Mouse (Mus musculus) liver, embryonic 13.5 days (tissue): ENCODE results near the gene Capn10. TPM values are rescaled to one million over a fixed set of nuclear protein-coding genes. Genes with fewer than 3 reads are reported as not detected.

Experiments used
- ATAC-seq: fragments of 200-750 bp; cut with Nextera tagmentation; 2 replicates; pipeline ENCODE4 v1.8.0; 2017; ENCODE audit warnings: low read depth, mild to moderate bottlenecking, moderate number of reproducible peaks, moderate library complexity
- DNase-seq: peaks from one replicate; pipeline ENCODE4 v3.0.0; 2022
- H3K27ac ChIP-seq: fragments of 300-500 bp; sonication (generic); 2 replicates; pipeline ENCODE4 v1.5.1; 2015; ENCODE audit warnings: moderate library complexity, mild to moderate bottlenecking, inconsistent platforms
- H3K27me3 ChIP-seq: fragments of 300-500 bp; sonication (generic); 2 replicates; pipeline ENCODE4 v1.6.1; 2015; ENCODE audit warnings: mild to moderate bottlenecking, inconsistent platforms
- H3K36me3 ChIP-seq: fragments of 300-500 bp; sonication (generic); 2 replicates; pipeline ENCODE4 v1.6.1; 2015; ENCODE audit warnings: mild to moderate bottlenecking, inconsistent platforms
- H3K4me1 ChIP-seq: fragments of 300-500 bp; sonication (generic); replicated peaks from 2 replicates; pipeline ENCODE4 v1.6.1; 2015; ENCODE audit warnings: inconsistent platforms
- H3K4me2 ChIP-seq: fragments of 300-500 bp; sonication (generic); 2 replicates; pipeline ENCODE4 v1.6.1; 2015; ENCODE audit warnings: inconsistent platforms, mild to moderate bottlenecking, moderate library complexity
- H3K4me3 ChIP-seq: fragments of 300-500 bp; sonication (generic); replicated peaks from 2 replicates; pipeline ENCODE4 v1.5.1; 2015; ENCODE audit warnings: mild to moderate bottlenecking, inconsistent platforms
- H3K9ac ChIP-seq: fragments of 300-500 bp; sonication (generic); 2 replicates; pipeline ENCODE4 v1.6.1; 2015; ENCODE audit warnings: mild to moderate bottlenecking, inconsistent platforms
- H3K9me3 ChIP-seq: fragments of 300-500 bp; sonication (generic); replicated peaks from 2 replicates; pipeline ENCODE4 v1.6.1; 2016; ENCODE audit warnings: inconsistent platforms
- WGBS: fragments of 180-500 bp; shearing (Covaris S2); methylation state at CpG from one replicate; pipeline ENCODE4 v1.1.7; 2015; ENCODE audit not compliant: insufficient replicate concordance; 5-methylcytosine and 5-hydroxymethylcytosine counted together
- polyA plus RNA-seq: library from polyadenylated mRNA; unstranded; fragments of >200 nt; fragmentation: Nextera tagmentation; extraction: Ambion mirVana; gene quantifications from 2 replicates; pipeline ENCODE4 v1.2.1, GENCODE M21; 2015

The Capn10 gene
- 10.1 and 10.9 TPM in 2 replicates for polyA plus RNA-seq

DNA sequence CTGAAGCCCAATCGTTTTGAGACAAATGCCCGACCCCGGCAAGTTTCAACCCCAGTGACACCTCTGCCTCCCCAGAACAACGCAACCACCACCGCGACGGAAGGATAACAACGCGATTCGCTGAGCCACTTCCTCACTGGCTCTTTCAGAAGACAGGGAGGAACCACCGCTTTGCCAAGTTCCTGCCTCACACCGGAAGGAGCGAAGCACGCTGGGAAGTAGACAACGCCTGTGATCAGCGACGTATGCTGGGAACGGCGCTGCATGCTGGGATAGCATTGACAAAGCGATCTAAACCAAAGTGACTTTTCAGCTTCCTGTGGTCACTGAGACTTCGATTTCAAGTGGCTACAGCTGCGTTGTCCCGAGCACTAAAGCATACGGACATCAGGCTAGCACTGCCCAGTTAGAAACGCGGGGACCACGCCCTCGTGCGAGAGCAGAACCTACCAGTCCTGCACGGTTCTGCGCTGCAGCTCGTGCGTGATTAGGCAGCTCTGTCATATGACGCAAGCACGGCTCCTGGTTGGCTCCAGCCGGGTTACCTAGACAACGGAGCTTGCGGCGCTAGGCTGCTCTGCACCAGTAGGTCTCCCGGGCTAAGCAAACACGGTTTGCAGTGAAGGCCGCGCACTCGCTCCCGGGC is at the start of gene Capn10:
Gene Capn10 (plus strand): TSS at position 195 of the 646 bp plus-strand sequence.
- H3K4me1 ChIP-seq, result peaks cover 28% of the 10 kb centered on the region
- H3K27me3 ChIP-seq, result no peaks in the 10 kb centered on the region
- peak within 1 kb of the TSS; percentile 73 for H3K4me3 ChIP-seq
- peak within 1 kb of the TSS; percentile 85 for H3K27ac ChIP-seq
- ATAC-seq (peak; percentile 99), DNase-seq (peak; percentile 91)
- H3K9me3 ChIP-seq, result no peaks in the 10 kb centered on the region
- peaks cover 16% of the 10 kb centered on the region; the same call in 1 of the 2 replicates for H3K36me3 ChIP-seq
- H3K4me2 ChIP-seq, result peak within 1 kb of the TSS; percentile 94
- 0% methylated on average over 45 of the region's 45 CpGs for WGBS
- peak within 1 kb of the TSS; percentile 73 for H3K9ac ChIP-seq

DNA sequence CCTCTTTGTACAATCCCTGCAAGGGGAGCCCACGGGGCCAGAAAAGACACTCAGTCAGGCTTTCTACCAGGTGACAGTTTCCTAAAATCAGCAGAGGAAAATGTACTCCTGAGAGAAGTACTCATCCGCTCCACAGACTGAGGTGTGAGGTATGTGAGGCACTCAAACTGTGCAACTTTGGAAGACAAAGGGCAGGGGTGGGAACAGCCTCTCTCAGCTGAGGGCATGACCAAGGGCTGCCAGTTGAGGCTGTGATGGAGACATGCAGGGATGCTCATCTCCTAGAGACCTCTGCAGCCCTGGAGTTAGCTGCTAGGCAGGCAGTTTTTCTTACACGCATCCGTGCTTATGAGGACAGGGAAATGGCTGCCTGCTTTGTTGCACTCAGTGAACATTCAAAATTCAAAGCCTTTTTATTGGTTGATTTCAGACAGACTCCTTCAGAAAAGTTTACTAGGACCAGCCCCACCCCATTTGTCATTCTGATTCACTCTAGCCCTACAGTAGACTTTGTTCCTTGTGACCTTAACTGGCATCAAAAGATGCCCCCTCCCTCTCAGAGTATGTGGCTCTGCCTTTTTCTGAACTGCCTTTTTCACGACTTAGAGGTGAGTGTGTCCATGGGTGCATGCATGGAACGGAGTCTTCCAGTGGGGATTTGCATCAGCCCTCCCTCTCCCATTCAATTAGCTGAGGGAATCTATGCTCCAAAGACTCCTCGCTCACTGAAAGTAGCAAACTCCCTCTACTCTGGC is 45.1 kb upstream of the Capn10 start:
- H3K4me2 ChIP-seq, result no peak overlapping the region
- H3K27ac ChIP-seq, result no peak overlapping the region
- H3K36me3 ChIP-seq, result no peaks in the 10 kb centered on the region
- 63% methylated on average over 7 of the region's 7 CpGs for WGBS
- H3K9me3 ChIP-seq, result no peaks in the 10 kb centered on the region
- ATAC-seq (no peak), DNase-seq (no peak)
- H3K4me3 ChIP-seq, result no peak overlapping the region
- H3K27me3 ChIP-seq, result no peaks in the 10 kb centered on the region
- no peaks in the 10 kb centered on the region for H3K4me1 ChIP-seq
- H3K9ac ChIP-seq, result no peak overlapping the region

DNA sequence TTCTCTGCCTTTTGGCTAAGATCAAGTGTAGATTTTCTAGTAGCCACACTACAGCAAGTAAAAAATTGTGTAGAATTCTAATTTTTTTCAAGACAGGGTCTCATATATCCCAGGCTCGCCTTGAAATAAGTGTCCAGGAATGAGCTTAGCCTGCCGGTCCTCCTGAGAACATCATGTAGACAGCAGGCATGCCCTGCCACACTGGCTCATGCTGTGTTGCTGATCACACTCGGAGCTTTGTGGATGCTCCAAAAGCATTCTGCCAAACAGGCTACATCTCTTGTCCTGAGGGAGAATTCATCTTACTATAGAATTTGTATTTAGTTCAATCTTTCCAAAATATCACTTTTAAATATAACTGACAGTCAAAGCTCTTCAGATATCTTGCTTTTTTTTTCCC is 41.4 kb upstream of the Capn10 start:
- no peak overlapping the region for H3K4me2 ChIP-seq
- no peaks in the 10 kb centered on the region; the same call in 1 of the 2 replicates for H3K27me3 ChIP-seq
- no peak for DNase-seq
- H3K9me3 ChIP-seq, result no peaks in the 10 kb centered on the region
- no peaks in the 10 kb centered on the region for H3K4me1 ChIP-seq
- H3K36me3 ChIP-seq, result no peaks in the 10 kb centered on the region
- 47% methylated on average over 3 of the region's 3 CpGs for WGBS
- H3K9ac ChIP-seq, result no peak overlapping the region
- no peak for ATAC-seq
- H3K4me3 ChIP-seq, result no peak overlapping the region
- no peak overlapping the region for H3K27ac ChIP-seq

DNA sequence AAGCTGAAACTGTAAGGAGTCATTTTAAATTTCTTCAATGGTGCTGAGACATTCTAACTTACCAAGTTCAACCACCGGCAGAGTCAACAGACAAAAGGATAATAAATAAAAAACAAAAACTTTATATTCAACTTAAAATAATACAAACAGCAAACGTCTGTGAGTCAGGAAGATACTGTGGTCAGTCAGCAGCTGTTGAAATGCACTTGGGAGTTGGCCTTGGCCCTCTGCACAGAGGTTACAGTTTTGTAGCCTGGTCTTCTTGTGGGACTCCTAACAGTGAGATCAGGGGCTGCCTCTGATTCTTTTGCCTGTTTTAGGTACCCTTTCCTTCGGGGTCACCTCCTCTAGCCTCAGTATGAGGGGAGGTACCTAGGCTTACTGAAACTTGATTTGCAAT is 40.3 kb upstream of the Capn10 start:
- H3K27me3 ChIP-seq, result no peaks in the 10 kb centered on the region; the same call in 1 of the 2 replicates
- ATAC-seq (no peak), DNase-seq (no peak)
- WGBS, result 37% methylated on average over 3 of the region's 3 CpGs
- H3K9ac ChIP-seq, result no peak overlapping the region
- H3K4me3 ChIP-seq, result no peak overlapping the region
- H3K4me2 ChIP-seq, result no peak overlapping the region
- H3K27ac ChIP-seq, result no peak overlapping the region
- no peaks in the 10 kb centered on the region for H3K4me1 ChIP-seq
- no peaks in the 10 kb centered on the region for H3K36me3 ChIP-seq
- no peaks in the 10 kb centered on the region for H3K9me3 ChIP-seq

DNA sequence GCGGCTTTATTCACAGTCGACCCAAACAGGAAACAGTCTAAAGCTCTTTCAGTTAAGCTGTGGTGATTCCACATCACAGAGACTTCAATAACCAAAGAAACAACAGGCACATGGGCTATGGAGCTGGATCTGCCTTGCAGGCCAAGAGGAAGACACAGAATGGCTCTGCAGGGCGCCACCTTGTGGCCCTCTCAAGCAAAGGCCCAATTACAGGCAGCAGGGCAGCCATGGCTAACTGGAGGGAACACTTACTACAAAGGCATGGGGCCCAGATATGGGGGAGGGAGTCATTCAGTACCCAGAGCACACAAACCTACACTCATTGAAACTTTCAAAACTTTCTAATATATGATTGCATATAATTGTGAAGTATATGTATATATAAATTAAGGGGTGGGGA is 39.1 kb upstream of the Capn10 start:
- H3K4me2 ChIP-seq, result no peak overlapping the region
- 15% methylated on average over 3 of the region's 3 CpGs for WGBS
- DNase-seq (peak; percentile 36), ATAC-seq (no peak)
- H3K36me3 ChIP-seq, result no peaks in the 10 kb centered on the region
- no peaks in the 10 kb centered on the region for H3K4me1 ChIP-seq
- H3K27me3 ChIP-seq, result no peaks in the 10 kb centered on the region; the same call in 1 of the 2 replicates
- H3K9ac ChIP-seq, result no peak overlapping the region
- H3K9me3 ChIP-seq, result no peaks in the 10 kb centered on the region
- H3K4me3 ChIP-seq, result no peak overlapping the region
- H3K27ac ChIP-seq, result no peak overlapping the region

DNA sequence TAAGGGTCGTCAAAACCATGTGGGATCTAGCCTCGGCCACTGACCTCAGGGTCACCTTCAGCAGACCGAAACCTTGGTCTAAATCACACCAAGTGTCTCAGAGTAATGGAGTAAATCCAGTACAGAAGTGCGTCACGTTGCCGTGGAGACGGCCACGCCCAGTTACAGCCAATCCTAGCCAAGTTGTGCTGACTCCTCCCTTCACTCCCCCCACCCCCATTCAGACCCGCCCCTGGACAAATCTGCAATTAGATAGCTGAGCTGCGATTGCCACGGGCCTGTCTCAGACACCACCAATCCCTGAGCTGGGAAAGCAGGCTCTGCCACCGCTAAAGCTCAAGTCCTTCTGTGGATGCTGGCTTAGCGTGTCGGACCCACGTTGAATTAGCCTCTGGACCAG is 31.4 kb upstream of the Capn10 start, which contains the start of gene Ankmy1:
Gene Ankmy1 (minus strand): TSS at position 121 of the 400 bp plus-strand sequence.
- peaks cover 18% of the 10 kb centered on the region for H3K4me1 ChIP-seq
- H3K4me3 ChIP-seq, result no peak within 1 kb of the TSS
- H3K9me3 ChIP-seq, result no peaks in the 10 kb centered on the region
- H3K27ac ChIP-seq, result no peak within 1 kb of the TSS
- H3K4me2 ChIP-seq, result peak within 1 kb of the TSS; percentile 35
- H3K9ac ChIP-seq, result no peak within 1 kb of the TSS
- no peak for ATAC-seq
- peak; percentile 28 for DNase-seq
- H3K27me3 ChIP-seq, result peaks cover 24% of the 10 kb centered on the region
- 5% methylated on average over 15 of the region's 15 CpGs for WGBS
- H3K36me3 ChIP-seq, result peaks cover 5% of the 10 kb centered on the region; the same call in 1 of the 2 replicates

DNA sequence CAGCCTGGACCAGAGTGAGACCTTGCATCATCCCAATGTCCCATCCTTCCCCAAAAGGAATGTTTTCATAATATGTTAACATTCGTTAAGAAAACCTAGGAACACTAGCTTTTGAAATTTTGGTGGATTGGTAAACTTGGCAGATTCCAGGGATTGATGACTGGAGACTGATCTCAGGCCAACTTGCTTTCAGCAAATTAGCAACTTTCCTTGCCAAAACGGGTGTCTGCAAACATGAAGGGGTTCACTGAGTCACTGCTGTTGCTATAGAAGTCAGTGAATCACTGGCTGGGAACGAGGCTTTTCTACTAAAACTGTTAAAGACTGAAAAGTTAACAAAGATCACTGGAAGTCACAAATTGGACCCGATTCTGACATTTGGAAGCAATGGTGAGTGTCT is 30.5 kb upstream of the Capn10 start:
- H3K27ac ChIP-seq, result no peak overlapping the region
- DNase-seq, result no peak
- H3K36me3 ChIP-seq, result peaks cover 5% of the 10 kb centered on the region; the same call in 1 of the 2 replicates
- H3K4me2 ChIP-seq, result no peak overlapping the region
- no peak overlapping the region for H3K4me3 ChIP-seq
- no peak for ATAC-seq
- H3K9ac ChIP-seq, result no peak overlapping the region
- 53% methylated on average over 4 of the region's 4 CpGs for WGBS
- H3K27me3 ChIP-seq, result peaks cover 24% of the 10 kb centered on the region
- H3K9me3 ChIP-seq, result no peaks in the 10 kb centered on the region
- peaks cover 27% of the 10 kb centered on the region for H3K4me1 ChIP-seq

DNA sequence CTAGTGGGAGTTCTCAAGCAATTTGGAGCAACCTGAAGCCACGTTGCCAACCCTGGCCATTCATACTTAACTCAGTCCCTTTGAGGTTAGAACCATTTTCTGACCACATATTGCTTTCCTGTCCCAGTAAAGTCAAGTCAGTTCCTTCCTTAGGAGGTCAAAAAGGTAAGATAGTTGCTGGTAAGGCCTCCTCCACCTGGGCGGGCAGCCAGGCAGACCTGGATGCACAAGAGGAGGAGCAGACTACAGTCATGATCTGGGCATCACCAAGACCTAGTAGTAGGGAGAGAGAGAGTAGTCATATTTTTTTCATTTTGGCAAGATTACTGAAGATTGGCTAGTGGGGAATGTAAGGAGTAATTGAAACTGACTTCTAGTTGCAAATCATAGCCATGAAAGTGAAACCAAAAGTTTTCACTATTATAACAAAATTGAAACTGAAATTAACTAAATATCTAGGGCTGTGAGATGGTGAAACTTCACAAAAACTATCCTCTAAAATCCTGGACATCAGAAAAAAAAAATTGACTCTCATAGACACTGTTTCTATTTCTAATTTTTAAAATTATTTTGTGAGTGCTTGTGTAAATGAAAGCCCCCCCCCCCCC is 28.4 kb upstream of the Capn10 start:
- Histone ChIP-seq H3K36me3 (peaks cover 5% of the 10 kb centered on the region; the same call in 1 of the 2 replicates), H3K9ac (no peak overlapping the region), H3K27me3 (peaks cover 24% of the 10 kb centered on the region), H3K4me2 (no peak overlapping the region), H3K4me3 (no peak overlapping the region), H3K27ac (no peak overlapping the region), H3K4me1 (peaks cover 46% of the 10 kb centered on the region), H3K9me3 (no peaks in the 10 kb centered on the region)
- ATAC-seq (no peak), DNase-seq (no peak)
- WGBS, result 65% methylated on average over 2 of the region's 2 CpGs

DNA sequence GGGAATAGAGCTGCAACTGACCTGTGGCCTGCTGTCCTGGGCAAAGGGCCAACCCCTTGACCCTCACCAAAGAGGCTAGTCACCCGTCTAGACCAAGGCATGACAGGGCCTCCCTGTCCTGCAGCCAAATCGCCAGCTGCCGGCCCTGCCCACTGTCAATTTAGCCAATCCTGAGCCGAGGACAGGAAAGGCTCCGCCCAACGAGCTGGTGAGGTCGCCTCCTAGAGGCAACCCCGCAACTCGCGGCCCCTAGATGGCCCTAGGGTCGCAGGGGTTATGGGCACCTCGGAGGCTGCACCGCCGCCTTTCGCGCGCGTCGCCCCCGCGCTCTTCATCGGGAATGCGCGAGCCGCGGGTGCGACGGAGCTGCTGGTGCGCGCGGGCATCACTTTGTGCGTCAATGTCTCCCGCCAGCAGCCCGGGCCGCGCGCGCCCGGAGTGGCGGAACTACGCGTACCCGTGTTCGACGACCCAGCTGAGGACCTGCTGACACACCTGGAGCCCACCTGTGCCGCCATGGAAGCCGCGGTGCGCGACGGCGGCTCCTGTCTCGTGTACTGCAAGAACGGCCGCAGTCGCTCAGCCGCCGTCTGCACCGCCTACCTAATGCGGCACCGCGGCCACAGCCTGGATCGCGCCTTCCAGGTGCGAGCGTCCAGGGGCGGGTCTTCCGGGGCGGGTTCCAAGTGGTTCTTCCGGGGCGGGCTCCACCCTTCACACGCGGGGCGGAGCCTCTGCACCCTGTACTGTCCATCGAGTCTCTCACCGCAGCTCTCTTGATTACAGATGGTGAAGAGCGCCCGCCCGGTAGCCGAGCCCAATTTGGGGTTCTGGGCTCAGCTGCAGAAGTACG is 27.2 kb upstream of the Capn10 start, which contains the start of gene Dusp28:
Gene Dusp28 (plus strand): TSS at position 203 of the 853 bp plus-strand sequence.
- Histone ChIP-seq H3K36me3 (peaks cover 5% of the 10 kb centered on the region; the same call in 1 of the 2 replicates), H3K4me1 (peaks cover 57% of the 10 kb centered on the region), H3K4me2 (peak within 1 kb of the TSS; percentile 92), H3K27ac (peak within 1 kb of the TSS; percentile 88), H3K4me3 (peak within 1 kb of the TSS; percentile 78), H3K9ac (peak within 1 kb of the TSS; percentile 83), H3K27me3 (peaks cover 13% of the 10 kb centered on the region), H3K9me3 (no peaks in the 10 kb centered on the region)
- peak; percentile 83 for DNase-seq
- peak; percentile 90 for ATAC-seq
- WGBS, result under 1% methylated on average over 81 of the region's 81 CpGs

DNA sequence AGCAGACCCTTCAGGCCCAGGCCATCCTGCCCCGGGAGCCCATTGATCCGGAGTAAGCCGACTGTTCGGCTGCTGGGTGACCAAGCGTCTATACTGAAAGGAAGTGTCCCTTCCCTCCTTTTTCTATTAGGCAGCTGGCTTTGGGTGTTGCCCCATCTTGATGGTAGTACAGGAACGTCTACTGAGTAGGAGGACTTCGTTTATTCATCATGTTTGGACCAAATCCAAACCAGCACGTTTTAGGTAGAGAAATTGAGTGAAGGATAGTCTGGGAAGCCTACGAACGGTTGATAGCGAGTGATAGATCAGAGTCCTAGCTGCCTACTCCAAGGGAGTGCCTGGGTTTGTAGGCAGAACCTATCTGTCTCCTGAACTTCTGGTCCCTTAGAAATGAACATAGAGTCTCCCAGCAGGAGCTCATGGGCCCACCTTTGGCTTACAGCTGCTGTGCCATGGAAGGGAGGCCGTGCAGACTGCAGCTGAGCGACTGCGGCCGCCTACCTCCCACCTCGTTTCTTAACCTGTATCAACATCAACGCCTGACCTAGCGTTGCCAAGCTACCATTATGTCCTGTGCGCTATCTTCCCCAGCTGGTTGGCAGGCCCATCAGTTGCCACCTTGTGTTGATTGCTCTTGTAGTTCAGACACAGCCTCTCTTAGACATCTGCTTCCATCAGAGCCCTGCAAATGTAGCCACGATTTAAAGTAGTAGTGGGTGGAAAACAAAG is 26.4 kb upstream of the Capn10 start:
- DNase-seq (no peak), ATAC-seq (peak; percentile 13)
- Histone ChIP-seq H3K9me3 (no peaks in the 10 kb centered on the region), H3K4me3 (peak overlapping the region; percentile 78), H3K9ac (peak overlapping the region; percentile 83), H3K27ac (peak overlapping the region; percentile 88), H3K36me3 (peaks cover 5% of the 10 kb centered on the region; the same call in 1 of the 2 replicates), H3K4me1 (peaks cover 62% of the 10 kb centered on the region), H3K4me2 (peak overlapping the region; percentile 92), H3K27me3 (peaks cover 7% of the 10 kb centered on the region; the same call in 1 of the 2 replicates)
- 43% methylated on average over 20 of the region's 20 CpGs for WGBS
